Mouse (Mus musculus) gastrocnemius, postnatal 10 days (tissue): ENCODE measurements around the gene Myo1e. TPM values are rescaled to one million over a fixed set of nuclear protein-coding genes. Genes with fewer than 3 reads are reported as not detected.

Source experiments
- DNase-seq: peaks from one replicate; pipeline ENCODE4 v3.0.0; 2021; ENCODE audit warnings: mixed read lengths
- long read RNA-seq, 2 experiments: library from polyadenylated mRNA; stranded (forward); transcript quantifications; one replicate each; pipeline ENCODE4 v2.0.0; 2021
- total RNA-seq, 2 experiments: library from RNA; stranded (reverse); gene quantifications; 2 replicates each; pipeline ENCODE4 v1.2.3; 2021

Myo1e gene
- total RNA-seq: 10 to 100 TPM; 19.5 to 26.4 TPM
- long read RNA-seq, experiment 1, full-length matches to known transcripts: 34 of 43 reads
- long read RNA-seq, experiment 1, partial matches to known transcripts: 1 of 43 reads
- long read RNA-seq, experiment 1, other reads (novel, unspliced or antisense): 8 of 43 reads
- long read RNA-seq, experiment 2, full-length matches to known transcripts: 30 of 42 reads
- long read RNA-seq, experiment 2, partial matches to known transcripts: 5 of 42 reads
- long read RNA-seq, experiment 2, other reads (novel, unspliced or antisense): 7 of 42 reads

GRCm38 (mm10) chr9:70207151-70207831 is at the start of gene Myo1e:
TSS of gene Myo1e (plus strand) at chr9:70207350.
- DNase-seq: peak; percentile 77

- DNase-seq: no peak
Observed at GRCm38 (mm10) chr9:70160071-70160470, 47.1 kb upstream of the Myo1e start.

GRCm38 (mm10) chr9:70168973-70169372 is 38.2 kb upstream of the Myo1e start:
- DNase-seq: no peak

GRCm38 (mm10) chr9:70174291-70174848 is 32.8 kb upstream of the Myo1e start:
- no peak for DNase-seq

- no peak for DNase-seq
Observed at GRCm38 (mm10) chr9:70174896-70175295, 32.3 kb upstream of the Myo1e start.

GRCm38 (mm10) chr9:70176291-70176690 is 30.9 kb upstream of the Myo1e start:
- DNase-seq: no peak

GRCm38 (mm10) chr9:70181719-70182118 is 25.4 kb upstream of the Myo1e start:
- no peak for DNase-seq

- DNase-seq: no peak
Observed at GRCm38 (mm10) chr9:70182639-70183038, 24.5 kb upstream of the Myo1e start.

GRCm38 (mm10) chr9:70192336-70192735 is 14.8 kb upstream of the Myo1e start:
- no peak for DNase-seq

- no peak for DNase-seq
Observed at GRCm38 (mm10) chr9:70194622-70195021, 12.5 kb upstream of the Myo1e start.

GRCm38 (mm10) chr9:70196956-70197659 is 10.0 kb upstream of the Myo1e start:
- no peak for DNase-seq

- no peak for DNase-seq
Observed at GRCm38 (mm10) chr9:70197992-70198391, 9.2 kb upstream of the Myo1e start.

- peak; percentile 62 for DNase-seq
Observed at GRCm38 (mm10) chr9:70202753-70203152, 4.4 kb upstream of the Myo1e start.

- DNase-seq: no peak
Observed at GRCm38 (mm10) chr9:70203267-70204076, 3.7 kb upstream of the Myo1e start.

- DNase-seq: peak; percentile 56
Observed at GRCm38 (mm10) chr9:70207981-70208521, 901 bp downstream of the Myo1e start.

GRCm38 (mm10) chr9:70208751-70209150 is 1.6 kb downstream of the Myo1e start:
- peak; percentile 23 for DNase-seq

- peak; percentile 29 for DNase-seq
Observed at GRCm38 (mm10) chr9:70209296-70210049, 2.3 kb downstream of the Myo1e start.

- DNase-seq: no peak
Observed at GRCm38 (mm10) chr9:70211638-70212037, 4.5 kb downstream of the Myo1e start.

- DNase-seq: no peak
Observed at GRCm38 (mm10) chr9:70216517-70216916, 9.4 kb downstream of the Myo1e start.

GRCm38 (mm10) chr9:70219295-70219931 is 12.3 kb downstream of the Myo1e start:
- DNase-seq: no peak
